Mouse (Mus musculus) brain, embryonic 14.5 days (tissue): Measurements from ENCODE around the gene D1Pas1.

Experiments used
- CTCF ChIP-seq: fragments of 200-500 bp; IDR thresholded peaks from 2 replicates; pipeline ENCODE4 v1.5.1; 2012; ENCODE audit warnings: inconsistent platforms, mild to moderate bottlenecking, moderate library complexity, borderline replicate concordance; ENCODE audit not compliant: insufficient read depth, insufficient read length; ENCODE audit errors: extremely low read depth
- POLR2A ChIP-seq: fragments of 200-500 bp; IDR thresholded peaks from 2 replicates; pipeline ENCODE4 v1.6.1; 2012; ENCODE audit warnings: mild to moderate bottlenecking, inconsistent platforms, borderline replicate concordance; ENCODE audit not compliant: poor library complexity, insufficient read depth, insufficient read length, severe bottlenecking; ENCODE audit errors: extremely low read depth

- TF ChIP-seq CTCF (no peak), POLR2A (no peak)
Observed at GRCm38 (mm10) chr1:187011601-187012000, 44.4 kb downstream of the D1Pas1 start.
